Mouse (Mus musculus): Measurements from ENCODE around the gene Pidd1. TPM values are rescaled to one million over a fixed set of nuclear protein-coding genes. Genes with fewer than 3 reads are reported as not detected.
A peak's percentile ranks its signal among the peaks of the same experiment; 100 is the strongest.

Gene Pidd1
- polyA plus RNA-seq, 1 experiment = 2.7 TPM

DNA sequence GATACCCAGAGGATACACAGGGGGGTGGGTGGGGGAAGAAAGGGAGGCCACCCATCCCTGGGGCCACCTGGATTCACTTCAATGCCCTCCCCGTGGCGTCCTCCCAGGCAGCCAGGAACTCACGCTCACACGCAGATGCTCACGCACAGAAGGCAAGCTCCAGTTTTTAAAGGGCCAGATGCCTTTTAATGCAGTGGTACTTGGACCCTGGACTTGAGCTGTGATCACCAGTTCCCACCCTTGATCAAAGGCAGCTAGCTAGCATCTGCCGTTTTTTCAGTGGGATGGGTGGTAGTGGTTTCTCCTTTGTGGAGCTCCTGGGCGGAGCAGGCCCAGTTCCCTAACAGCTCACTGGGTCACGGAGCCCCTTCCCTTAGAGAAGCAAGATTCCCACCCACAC, 9.4 kb downstream of the Pidd1 start:
- Histone ChIP-seq H3K4me3 (ENCODE audit: insufficient read depth, low read length) (peak overlapping the region; percentile 48), H3K4me1 (ENCODE audit: control insufficient read depth, insufficient read depth, low read length) (peaks cover 6% of the 10 kb centered on the region), H3K27ac (ENCODE audit: insufficient read depth, low read length) (0 out of 2 replicates have a peak overlapping the region, but pooled peaks have one; percentile 22)
- no peak for TF ChIP-seq CTCF (IDR thresholded peaks at IDR 0.05; ENCODE audit: extremely low read depth, insufficient read depth, low read length)
- peak; percentile 64; the same call in 1 of the 2 replicates for TF ChIP-seq POLR2A (IDR thresholded peaks at IDR 0.05; ENCODE audit: extremely low read depth, insufficient read depth, low read length)

DNA sequence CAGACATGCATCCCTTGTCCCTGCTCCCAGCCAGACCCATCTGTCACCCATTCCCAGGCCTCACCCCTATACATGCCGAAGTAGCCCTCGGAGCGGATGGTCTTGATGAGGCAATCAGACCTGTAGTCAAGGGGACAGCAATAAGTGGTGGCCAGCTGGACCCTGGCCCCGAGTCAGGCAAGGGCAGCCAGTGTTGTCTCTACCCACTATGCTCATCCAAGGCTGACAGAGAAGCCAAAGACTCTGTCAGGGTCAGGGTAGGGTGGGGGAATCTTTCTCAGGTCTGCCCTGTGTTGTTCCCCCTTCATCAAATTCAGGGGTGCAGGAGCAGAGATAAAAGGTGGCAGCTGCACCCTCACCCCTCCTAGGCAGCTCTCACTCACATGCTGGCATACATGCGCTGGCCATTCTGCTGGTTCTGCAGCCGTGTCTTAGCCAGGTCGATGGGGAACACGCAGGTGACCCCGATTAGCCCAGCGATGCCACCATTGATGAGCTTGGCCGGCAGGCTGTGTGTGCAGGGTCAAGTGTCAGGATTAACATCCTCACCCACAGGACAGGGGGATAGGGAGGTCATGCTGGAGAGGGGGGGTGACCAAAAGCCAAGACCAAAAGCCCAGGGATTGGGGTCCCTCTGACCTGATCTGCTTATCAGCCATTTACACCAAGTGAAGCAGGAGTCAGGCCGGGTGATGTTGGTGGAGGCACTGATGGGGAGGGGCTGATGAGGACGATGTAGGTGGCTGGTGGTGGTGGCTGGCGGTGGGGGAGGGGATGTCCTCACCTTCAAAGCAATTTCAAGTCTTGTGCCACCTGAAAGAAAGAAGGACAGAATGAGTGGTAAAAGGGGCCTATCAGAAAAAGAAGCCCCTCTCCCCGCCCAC, 10.1 kb downstream of the Pidd1 start:
- Histone ChIP-seq H3K27ac (ENCODE audit: insufficient read depth, low read length) (no peak overlapping the region), H3K4me1 (ENCODE audit: control insufficient read depth, insufficient read depth, low read length) (peaks cover 6% of the 10 kb centered on the region), H3K4me3 (ENCODE audit: insufficient read depth, low read length) (peak overlapping the region; percentile 48)
- TF ChIP-seq CTCF (IDR thresholded peaks at IDR 0.05; ENCODE audit: extremely low read depth, insufficient read depth, low read length) = no peak
- TF ChIP-seq POLR2A (IDR thresholded peaks at IDR 0.05; ENCODE audit: extremely low read depth, insufficient read depth, low read length) = no peak

DNA sequence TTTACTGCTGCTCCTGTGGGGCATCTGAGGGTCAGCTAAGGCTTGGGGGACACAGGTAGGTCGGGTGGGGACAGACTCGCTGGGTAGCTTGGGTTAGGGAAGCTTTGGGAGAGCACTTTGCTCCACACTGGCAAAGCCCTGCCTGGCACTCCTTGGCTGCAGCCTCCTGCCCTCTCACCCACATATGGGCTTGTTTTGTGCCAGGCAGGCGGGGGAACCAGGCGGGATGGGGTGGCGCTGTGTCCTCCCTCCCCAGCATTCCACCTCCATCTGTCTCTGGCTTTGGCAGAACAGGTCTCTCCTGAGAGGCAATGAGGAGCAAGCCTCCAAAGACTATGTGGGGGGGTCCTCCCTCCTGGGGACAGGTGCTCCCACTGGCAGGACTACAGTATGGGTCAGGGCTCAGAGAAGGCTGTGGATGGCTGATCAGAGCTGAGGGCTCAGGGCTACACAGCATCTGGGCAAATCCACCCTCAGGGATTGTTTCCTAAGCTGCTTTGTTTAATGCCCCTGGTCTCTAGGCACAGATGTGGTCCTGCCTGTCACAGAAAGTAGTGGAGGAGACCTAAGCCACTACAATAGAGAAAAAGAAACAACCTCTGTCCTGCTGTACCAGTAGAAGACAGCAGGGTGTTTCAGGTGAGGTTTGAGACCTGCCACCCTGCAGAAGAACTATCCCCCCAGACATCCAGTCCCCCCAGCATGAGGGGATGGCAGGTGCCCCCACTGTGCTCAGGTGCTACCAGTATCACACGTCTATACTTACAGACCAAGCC, 10.9 kb downstream of the Pidd1 start:
- Histone ChIP-seq H3K27ac (ENCODE audit: insufficient read depth, low read length) (no peak overlapping the region), H3K4me3 (ENCODE audit: insufficient read depth, low read length) (peak overlapping the region; percentile 48; the same call in 1 of the 2 replicates), H3K4me1 (ENCODE audit: control insufficient read depth, insufficient read depth, low read length) (peaks cover 6% of the 10 kb centered on the region)
- TF ChIP-seq CTCF (IDR thresholded peaks at IDR 0.05; ENCODE audit: extremely low read depth, insufficient read depth, low read length) (no peak), POLR2A (IDR thresholded peaks at IDR 0.05; ENCODE audit: extremely low read depth, insufficient read depth, low read length) (no peak)

DNA sequence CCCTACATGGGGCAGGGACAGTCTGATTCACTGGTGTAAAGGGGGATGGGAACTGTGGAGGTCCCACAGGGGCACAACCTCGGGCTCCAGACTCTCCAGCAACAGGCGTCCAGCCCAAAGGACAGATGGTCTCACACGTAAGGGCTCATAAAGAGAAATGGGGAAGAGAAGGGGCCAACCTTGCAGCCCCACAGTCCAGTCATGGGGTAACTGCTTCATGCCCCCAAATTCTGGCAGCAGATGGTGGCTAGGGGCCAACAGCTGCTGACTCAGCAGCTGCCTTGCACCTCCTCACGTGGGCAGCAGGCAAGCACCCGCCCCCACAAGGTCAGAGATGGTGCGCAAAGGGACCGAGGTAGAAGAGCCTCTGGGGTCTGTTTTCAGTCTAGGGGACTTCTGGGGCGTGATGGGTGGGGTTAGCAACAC, 11.6 kb downstream of the Pidd1 start:
- no peak overlapping the region for H3K27ac ChIP-seq (ENCODE audit: insufficient read depth, low read length)
- no peak for TF ChIP-seq POLR2A (IDR thresholded peaks at IDR 0.05; ENCODE audit: extremely low read depth, insufficient read depth, low read length)
- no peak for TF ChIP-seq CTCF (IDR thresholded peaks at IDR 0.05; ENCODE audit: extremely low read depth, insufficient read depth, low read length)
- peaks cover 6% of the 10 kb centered on the region for H3K4me1 ChIP-seq (ENCODE audit: control insufficient read depth, insufficient read depth, low read length)
- H3K4me3 ChIP-seq (ENCODE audit: insufficient read depth, low read length) = no peak overlapping the region

- no peak for TF ChIP-seq POLR2A (IDR thresholded peaks at IDR 0.05; ENCODE audit: extremely low read depth, insufficient read depth, low read length)
- no peak for TF ChIP-seq CTCF (IDR thresholded peaks at IDR 0.05; ENCODE audit: extremely low read depth, insufficient read depth, low read length)
- no peak overlapping the region for H3K4me3 ChIP-seq (ENCODE audit: insufficient read depth, low read length)
- no peak overlapping the region for H3K27ac ChIP-seq (ENCODE audit: insufficient read depth, low read length)
- peaks cover 6% of the 10 kb centered on the region for H3K4me1 ChIP-seq (ENCODE audit: control insufficient read depth, insufficient read depth, low read length)
These were observed 12.2 kb downstream of the Pidd1 start for GRCm38 (mm10) chr7:141431434-141432185.

DNA sequence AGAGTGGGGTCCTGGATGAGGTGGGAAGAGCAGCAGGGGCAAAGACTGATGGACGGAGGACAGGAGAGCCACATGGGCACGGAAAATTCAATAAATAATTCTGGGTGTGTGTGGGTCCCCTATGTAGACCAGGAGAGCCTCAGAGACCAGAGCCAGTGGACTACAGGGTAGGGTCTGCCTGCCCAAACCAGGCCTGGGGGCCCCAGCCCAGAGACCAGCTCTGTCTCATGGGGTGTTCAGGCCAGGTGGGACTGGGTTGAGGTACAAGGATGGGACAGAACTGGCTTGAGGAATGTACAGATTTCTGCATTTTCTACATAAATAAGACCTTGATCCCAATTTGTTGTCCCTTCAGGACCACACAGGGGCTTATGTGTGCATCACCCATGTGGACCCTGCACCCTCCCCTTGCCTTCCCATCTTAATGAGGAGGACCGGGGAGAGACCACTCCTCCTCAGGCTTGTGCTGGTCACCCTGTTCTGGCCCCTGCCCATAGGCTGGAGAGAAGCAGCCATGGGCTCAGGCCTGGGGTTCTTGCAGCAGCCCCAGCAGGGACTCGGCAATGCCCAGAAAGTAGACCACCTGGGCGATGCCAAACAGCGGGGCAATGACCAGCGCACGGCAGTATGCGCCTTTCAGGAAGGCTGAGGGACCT, 13.1 kb downstream of the Pidd1 start:
- peaks cover 4% of the 10 kb centered on the region; the same call in 1 of the 2 replicates for H3K4me1 ChIP-seq (ENCODE audit: control insufficient read depth, insufficient read depth, low read length)
- H3K27ac ChIP-seq (ENCODE audit: insufficient read depth, low read length) = no peak overlapping the region
- TF ChIP-seq CTCF (IDR thresholded peaks at IDR 0.05; ENCODE audit: extremely low read depth, insufficient read depth, low read length) (no peak), POLR2A (IDR thresholded peaks at IDR 0.05; ENCODE audit: extremely low read depth, insufficient read depth, low read length) (no peak)
- H3K4me3 ChIP-seq (ENCODE audit: insufficient read depth, low read length) = no peak overlapping the region

- H3K4me3 ChIP-seq (ENCODE audit: insufficient read depth, low read length) = peak overlapping the region; percentile 62; the same call in 1 of the 2 replicates
- H3K27ac ChIP-seq (ENCODE audit: insufficient read depth, low read length) = no peak overlapping the region
These were observed 13.8 kb downstream of the Pidd1 start for GRCm38 (mm10) chr7:141429840-141430584.

GRCm38 (mm10) chr7:141429310-141429709, 14.5 kb downstream of the Pidd1 start, which contains the start of gene Cend1:
Cend1 (minus strand) TSS chr7:141429491.
- TF ChIP-seq CTCF (IDR thresholded peaks at IDR 0.05; ENCODE audit: extremely low read depth, insufficient read depth, low read length) (no peak), POLR2A (IDR thresholded peaks at IDR 0.05; ENCODE audit: extremely low read depth, insufficient read depth, low read length) (peak; percentile 85)

More at GRCm38 (mm10) chr7:141429840-141430584, 13.8 kb downstream of the Pidd1 start:
- TF ChIP-seq CTCF (IDR thresholded peaks at IDR 0.05; ENCODE audit: extremely low read depth, insufficient read depth, low read length) (no peak), POLR2A (IDR thresholded peaks at IDR 0.05; ENCODE audit: extremely low read depth, insufficient read depth, low read length) (0 out of 2 replicates have a peak, but pooled peaks have one; percentile 18)
- no peaks in the 10 kb centered on the region for H3K4me1 ChIP-seq (ENCODE audit: control insufficient read depth, insufficient read depth, low read length)

More at GRCm38 (mm10) chr7:141429310-141429709, 14.5 kb downstream of the Pidd1 start, which contains the start of gene Cend1:
- Histone ChIP-seq H3K27ac (ENCODE audit: insufficient read depth, low read length) (peak within 1 kb of the TSS; percentile 16), H3K4me1 (ENCODE audit: control insufficient read depth, insufficient read depth, low read length) (no peaks in the 10 kb centered on the region), H3K4me3 (ENCODE audit: insufficient read depth, low read length) (peak within 1 kb of the TSS; percentile 62)
